Mouse (Mus musculus) kidney, postnatal 0 days (tissue): ENCODE results near the gene Adam8. TPM values are rescaled to one million over a fixed set of nuclear protein-coding genes. Genes with fewer than 3 reads are reported as not detected.

Source experiments
- ATAC-seq: fragments of 200-750 bp; cut with Nextera tagmentation; replicated peaks from 2 replicates; pipeline ENCODE4 v1.8.0; 2017; ENCODE audit warnings: low read depth, moderate number of reproducible peaks, moderate TSS enrichment, moderate library complexity; ENCODE audit not compliant: low FRiP score
- DNase-seq: peaks from one replicate; pipeline ENCODE4 v3.0.0-alpha.2; 2016; ENCODE audit warnings: low spot score
- H3K27ac ChIP-seq: fragments of 300-500 bp; sonication (generic); 2 replicates; pipeline ENCODE4 v1.5.1; 2014; ENCODE audit warnings: mild to moderate bottlenecking
- H3K27me3 ChIP-seq: fragments of 300-500 bp; sonication (generic); 2 replicates; pipeline ENCODE4 v1.6.1; 2014; ENCODE audit warnings: low read length, mixed read lengths; ENCODE audit not compliant: insufficient read depth
- H3K36me3 ChIP-seq: fragments of 300-500 bp; sonication (generic); 2 replicates; pipeline ENCODE4 v1.6.1; 2014; ENCODE audit warnings: low read length, mixed read lengths; ENCODE audit not compliant: insufficient read depth
- H3K4me1 ChIP-seq: fragments of 300-500 bp; sonication (generic); replicated peaks from 2 replicates; pipeline ENCODE4 v1.6.1; 2014; ENCODE audit warnings: antibody characterized with exemption, low read length, mixed read lengths; ENCODE audit not compliant: insufficient read depth
- H3K4me2 ChIP-seq: fragments of 300-500 bp; sonication (generic); 2 replicates; pipeline ENCODE4 v1.6.1; 2014; ENCODE audit warnings: mild to moderate bottlenecking, low read length, moderate library complexity, mixed read lengths
- H3K4me3 ChIP-seq: fragments of 300-500 bp; sonication (generic); replicated peaks from 2 replicates; pipeline ENCODE4 v1.5.1; 2014; ENCODE audit warnings: low read depth, low read length
- H3K9ac ChIP-seq: fragments of 300-500 bp; sonication (generic); 2 replicates; pipeline ENCODE4 v1.6.1; 2014; ENCODE audit warnings: low read depth, low read length
- H3K9me3 ChIP-seq: fragments of 300-500 bp; sonication (generic); replicated peaks from 2 replicates; pipeline ENCODE4 v1.6.1; 2016; ENCODE audit warnings: low read length, inconsistent platforms, mixed read lengths
- CTCF ChIP-seq: IDR thresholded peaks from 2 replicates; pipeline ENCODE4 v1.5.1; 2016; ENCODE audit warnings: antibody characterized with exemption, low read depth, mild to moderate bottlenecking, moderate library complexity
- WGBS: fragments of 180-500 bp; shearing (Covaris S2); extraction: QIAGEN DNeasy Blood & Tissue Kit; methylation state at CpG from one replicate; pipeline ENCODE4 v1.1.7; 2014; 5-methylcytosine and 5-hydroxymethylcytosine counted together
- polyA plus RNA-seq: library from polyadenylated mRNA; unstranded; fragments of >200 nt; fragmentation: Nextera tagmentation; extraction: Ambion mirVana; gene quantifications from 2 replicates; pipeline ENCODE4 v1.2.1, GENCODE M21; 2015

The Adam8 gene
- polyA plus RNA-seq, 1 experiment from 2014 or later, result 0.41 TPM

- no peak overlapping the region for H3K27ac ChIP-seq
- TF ChIP-seq CTCF, result no peak
- H3K4me3 ChIP-seq, result no peak overlapping the region
- no peaks in the 10 kb centered on the region for H3K36me3 ChIP-seq
- WGBS, result 85% methylated on average over 10 of the region's 10 CpGs
- no peaks in the 10 kb centered on the region for H3K9me3 ChIP-seq
- DNase-seq (no peak), ATAC-seq (no peak)
- H3K4me1 ChIP-seq, result no peaks in the 10 kb centered on the region
- H3K27me3 ChIP-seq, result no peaks in the 10 kb centered on the region
- no peak overlapping the region for H3K4me2 ChIP-seq
- H3K9ac ChIP-seq, result no peak overlapping the region
Measured at GRCm38 (mm10) chr7:139974307-139974706, 18.1 kb downstream of the Adam8 start.

DNA sequence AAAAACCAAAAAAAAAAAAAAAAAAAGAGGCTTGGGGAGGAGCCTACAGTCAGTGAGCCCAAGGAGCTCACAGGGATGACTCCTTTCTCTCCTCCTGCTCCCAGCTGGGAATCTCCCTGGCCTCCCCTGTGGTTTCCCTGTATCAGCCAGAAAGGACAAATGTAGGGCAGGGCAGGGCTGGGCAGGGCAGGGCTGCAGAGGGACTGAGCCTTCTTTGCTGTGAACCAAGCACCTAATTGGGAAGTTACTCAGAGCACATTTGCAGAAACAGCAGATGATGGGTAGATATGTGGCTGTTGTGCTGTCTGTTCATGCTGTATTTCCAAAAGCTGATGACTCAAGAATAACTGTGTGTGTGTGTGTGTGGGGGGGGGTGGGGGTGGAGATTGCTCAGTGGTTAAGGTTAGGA, 19.4 kb downstream of the Adam8 start:
- DNase-seq (no peak), ATAC-seq (no peak)
- no peaks in the 10 kb centered on the region for H3K27me3 ChIP-seq

DNA sequence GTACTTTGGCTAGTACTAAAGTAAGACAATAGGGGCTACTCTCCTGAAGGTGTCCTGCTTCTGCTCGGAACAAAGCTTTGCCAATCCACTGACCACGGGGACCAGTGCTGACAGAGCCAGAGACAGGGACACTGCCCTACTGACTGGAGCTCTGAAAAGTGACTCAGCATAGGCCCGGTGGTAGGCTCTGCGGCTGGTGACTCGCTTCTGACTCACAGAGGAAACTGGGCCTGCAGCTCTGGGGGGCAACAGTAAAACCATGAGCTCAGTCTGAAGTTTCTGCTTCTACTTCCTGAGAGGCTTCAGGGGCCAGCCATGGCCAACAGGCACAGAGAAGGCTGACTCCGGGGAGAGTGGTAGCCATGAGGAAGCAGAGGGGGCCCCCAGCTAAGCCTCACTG, 20.9 kb downstream of the Adam8 start:
- no peak overlapping the region for H3K4me3 ChIP-seq
- H3K27ac ChIP-seq, result no peak overlapping the region
- 69% methylated on average over 6 of the region's 6 CpGs for WGBS
- no peaks in the 10 kb centered on the region for H3K27me3 ChIP-seq
- ATAC-seq (no peak), DNase-seq (no peak)
- TF ChIP-seq CTCF, result no peak
- H3K4me1 ChIP-seq, result no peaks in the 10 kb centered on the region
- H3K4me2 ChIP-seq, result no peak overlapping the region
- no peaks in the 10 kb centered on the region for H3K9me3 ChIP-seq
- no peaks in the 10 kb centered on the region for H3K36me3 ChIP-seq
- H3K9ac ChIP-seq, result no peak overlapping the region

More for the DNA sequence above, 19.4 kb downstream of the Adam8 start:
- no peak overlapping the region for H3K4me3 ChIP-seq
- no peak overlapping the region for H3K4me2 ChIP-seq
- no peaks in the 10 kb centered on the region for H3K36me3 ChIP-seq
- no peaks in the 10 kb centered on the region for H3K4me1 ChIP-seq
- no peak overlapping the region for H3K9ac ChIP-seq
- H3K9me3 ChIP-seq, result no peaks in the 10 kb centered on the region
- TF ChIP-seq CTCF, result no peak
- no peak overlapping the region for H3K27ac ChIP-seq

DNA sequence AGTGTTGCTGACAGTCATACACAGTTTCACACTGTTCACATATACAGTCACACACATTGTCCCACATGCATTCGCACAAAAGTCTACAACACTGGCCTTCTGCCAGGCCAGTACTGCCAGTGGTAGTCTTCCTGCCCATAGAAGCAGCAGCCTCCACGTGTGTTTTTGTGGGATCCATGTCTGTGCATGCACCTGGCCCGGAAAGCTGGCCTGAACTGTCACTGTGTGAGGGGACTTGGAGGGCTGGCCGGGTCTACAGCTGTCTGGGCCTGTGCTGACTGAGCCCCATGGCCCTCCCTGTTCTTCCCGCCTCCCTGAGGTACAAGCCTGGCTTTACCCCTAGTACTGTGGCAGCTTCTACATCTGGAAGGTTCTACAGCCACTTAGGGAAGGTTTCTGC, 21.4 kb downstream of the Adam8 start:
- 86% methylated on average over 5 of the region's 5 CpGs for WGBS
- Histone ChIP-seq H3K4me1 (no peaks in the 10 kb centered on the region), H3K27me3 (no peaks in the 10 kb centered on the region), H3K27ac (no peak overlapping the region), H3K9me3 (no peaks in the 10 kb centered on the region), H3K36me3 (no peaks in the 10 kb centered on the region), H3K9ac (no peak overlapping the region), H3K4me2 (no peak overlapping the region), H3K4me3 (no peak overlapping the region)
- ATAC-seq (no peak; the same call in 1 of the 2 replicates), DNase-seq (no peak)
- TF ChIP-seq CTCF, result no peak

DNA sequence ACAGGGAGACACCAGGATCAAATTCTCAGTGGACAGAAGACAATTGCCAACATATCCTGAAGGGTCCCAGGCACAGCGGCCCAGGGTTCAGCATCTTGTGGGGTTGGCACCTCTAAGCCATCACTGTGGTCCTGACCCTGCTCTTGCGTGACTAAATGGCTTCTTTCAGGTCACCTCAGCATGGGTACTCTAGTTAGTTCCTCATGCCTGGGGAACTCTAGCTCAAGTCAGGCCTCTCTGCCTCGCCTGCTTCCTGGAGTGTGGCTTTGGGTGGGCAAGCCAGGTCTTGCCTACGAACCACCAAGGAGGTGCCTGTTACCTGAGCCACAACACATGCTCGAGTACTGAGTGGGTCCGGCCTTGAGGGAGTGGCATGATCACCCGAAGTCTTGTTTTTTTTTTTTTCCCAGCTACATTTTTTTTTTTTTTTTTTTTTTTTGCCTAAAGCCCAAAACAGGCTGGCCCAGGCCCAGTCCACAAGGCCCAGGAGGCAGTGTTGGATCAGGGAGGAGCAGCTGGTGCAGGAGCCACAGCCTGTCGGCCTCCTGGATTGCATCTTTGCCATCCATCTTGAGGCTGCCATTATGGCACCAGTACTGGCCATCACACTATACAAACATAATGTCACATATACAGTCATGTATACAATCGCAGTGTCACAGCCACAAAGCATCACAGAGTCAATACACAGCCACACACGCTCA, 22.0 kb downstream of the Adam8 start:
- H3K9me3 ChIP-seq, result no peaks in the 10 kb centered on the region
- DNase-seq (no peak), ATAC-seq (no peak)
- whole genome bisulfite sequencing, result 79% methylated on average over 10 of the region's 10 CpGs
- no peak for TF ChIP-seq CTCF
- no peak overlapping the region for H3K9ac ChIP-seq
- H3K4me3 ChIP-seq, result no peak overlapping the region
- no peaks in the 10 kb centered on the region for H3K4me1 ChIP-seq
- no peaks in the 10 kb centered on the region for H3K27me3 ChIP-seq
- H3K36me3 ChIP-seq, result no peaks in the 10 kb centered on the region
- no peak overlapping the region for H3K27ac ChIP-seq
- no peak overlapping the region for H3K4me2 ChIP-seq

- Histone ChIP-seq H3K4me1 (no peaks in the 10 kb centered on the region), H3K27me3 (no peaks in the 10 kb centered on the region), H3K27ac (no peak overlapping the region), H3K4me2 (no peak overlapping the region), H3K9ac (no peak overlapping the region), H3K4me3 (no peak overlapping the region), H3K36me3 (no peaks in the 10 kb centered on the region), H3K9me3 (no peaks in the 10 kb centered on the region)
- TF ChIP-seq CTCF, result peak; percentile 88
- WGBS, result 45% methylated on average over 10 of the region's 10 CpGs
- ATAC-seq (no peak), DNase-seq (peak; percentile 76)
Measured at GRCm38 (mm10) chr7:139969348-139970130, 22.8 kb downstream of the Adam8 start.
